Mouse (Mus musculus) left cerebral cortex, postnatal 25 days (tissue): ENCODE results near the gene Magi1. TPM values are rescaled to one million over a fixed set of nuclear protein-coding genes. Genes with fewer than 3 reads are reported as not detected.

Experiments
- DNase-seq, 2 experiments: peaks; one replicate each; pipeline ENCODE4 v3.0.0; 2022; ENCODE audit warnings: low spot score in 2 of 2, mixed read lengths in 1 of 2
- intact Hi-C: fragments of 180-260 bp; cut with DNase I; formaldehyde crosslinking; loops from one replicate; pipeline ENCODE4 v1.15.1; 2025
- total RNA-seq, 2 experiments: library from RNA; stranded (reverse); gene quantifications; 2 replicates each; pipeline ENCODE4 v1.2.3; 2021

Magi1 gene
- total RNA-seq, 2 experiments from 2014 or later, result 86.5 to 88.3 TPM

- intact Hi-C loops, result no loop called here
- DNase-seq, result no peak
Measured at GRCm38 (mm10) chr6:94134159-94134558, 149.6 kb downstream of the Magi1 start.

GRCm38 (mm10) chr6:94131999-94132398, 151.7 kb downstream of the Magi1 start:
- DNase-seq, result no peak
- intact Hi-C loops, result no loop called here

GRCm38 (mm10) chr6:94130389-94130788, 153.3 kb downstream of the Magi1 start:
- intact Hi-C loops, result no loop called here
- DNase-seq, result no peak

GRCm38 (mm10) chr6:94126763-94127162, 157.0 kb downstream of the Magi1 start:
- intact Hi-C loops, result no loop called here

GRCm38 (mm10) chr6:94125144-94125543, 158.6 kb downstream of the Magi1 start:
- intact Hi-C loops, result no loop called here
- DNase-seq, result no peak

More at GRCm38 (mm10) chr6:94126763-94127162, 157.0 kb downstream of the Magi1 start:
- no peak for DNase-seq

- intact Hi-C loops, result no loop called here
- DNase-seq, result no peak
Measured at GRCm38 (mm10) chr6:94124279-94124678, 159.4 kb downstream of the Magi1 start.

- intact Hi-C loops, result no loop called here
- DNase-seq, result no peak
Measured at GRCm38 (mm10) chr6:94122566-94123150, 161.1 kb downstream of the Magi1 start.

GRCm38 (mm10) chr6:94121488-94121887, 162.2 kb downstream of the Magi1 start:
- intact Hi-C loops, result no loop called here
- peak in 1 of 2 experiments; percentile 35 for DNase-seq

GRCm38 (mm10) chr6:94116434-94117432, 167.0 kb downstream of the Magi1 start:
- no peak for DNase-seq
- intact Hi-C loops, result no loop called here

- intact Hi-C loops, result no loop called here
- peak in 1 of 2 experiments; percentile 20 for DNase-seq
Measured at GRCm38 (mm10) chr6:94111833-94112232, 171.9 kb downstream of the Magi1 start.

- intact Hi-C loops, result no loop called here
- DNase-seq, result no peak
Measured at GRCm38 (mm10) chr6:94107401-94108107, 176.2 kb downstream of the Magi1 start.

- intact Hi-C loops, result no loop called here
Measured at GRCm38 (mm10) chr6:94103581-94103980, 180.1 kb downstream of the Magi1 start.

GRCm38 (mm10) chr6:94101256-94101655, 182.5 kb downstream of the Magi1 start:
- peak in 1 of 2 experiments; percentile 19 for DNase-seq
- intact Hi-C loops, result no loop called here

More at GRCm38 (mm10) chr6:94103581-94103980, 180.1 kb downstream of the Magi1 start:
- DNase-seq, result no peak

- DNase-seq, result no peak
- intact Hi-C loops, result no loop called here
Measured at GRCm38 (mm10) chr6:94094924-94095685, 188.6 kb downstream of the Magi1 start.

- intact Hi-C loops, result no loop called here
- no peak for DNase-seq
Measured at GRCm38 (mm10) chr6:94092969-94093597, 190.6 kb downstream of the Magi1 start.

GRCm38 (mm10) chr6:94092500-94092899, 191.2 kb downstream of the Magi1 start:
- no peak for DNase-seq
- intact Hi-C loops, result no loop called here

GRCm38 (mm10) chr6:94086855-94087254, 196.9 kb downstream of the Magi1 start:
- no peak for DNase-seq
- intact Hi-C loops, result no loop called here

GRCm38 (mm10) chr6:94084752-94085151, 199.0 kb downstream of the Magi1 start:
- intact Hi-C loops, result loop anchor here (5.0 kb wide), 3 partner anchors 143 to 278 kb away; partner anchors contain the start of gene Magi1
- DNase-seq, result no peak

GRCm38 (mm10) chr6:94083459-94083858, 200.3 kb downstream of the Magi1 start:
- intact Hi-C loops, result loop anchor here (5.0 kb wide), 3 partner anchors 144 to 279 kb away; partner anchors contain the start of gene Magi1
- no peak for DNase-seq
